ENCODE assay signal across 8 mouse cellular contexts in genomic region chr17:13006546-13006945, GRCm38 (mm10). TPM values are rescaled to one million over a fixed set of nuclear protein-coding genes. Genes with fewer than 3 reads are reported as not detected.
DNase-seq lines count a peak whose midpoint lies in the region; ATAC-seq and TF ChIP-seq lines count a peak whose summit lies in the region.
"Not testable (repeated sequence)": the region's sequence is repeated elsewhere in the genome, so short reads cannot be mapped to it uniquely, and the experiment has no call there.

TSS of gene Sod2 (plus strand) at chr17:13006846.

- peaks cover 13% of the 10 kb centered on the region for H3K36me3 ChIP-seq in G1E (replicated peaks)
- H3K36me3 ChIP-seq in embryonic facial prominence, embryonic 10.5 days (replicated peaks) = peaks cover 11% of the 10 kb centered on the region
- peaks cover 14% of the 10 kb centered on the region for H3K36me3 ChIP-seq in kidney, embryonic 15.5 days
- H3K36me3 ChIP-seq in limb, embryonic 11.5 days (ENCODE audit: control insufficient read depth, insufficient read depth, low read length); small intestine, adult 2 months (ENCODE audit: control insufficient read depth, insufficient read depth, low read length): not testable (repeated sequence)
- peaks cover 11% of the 10 kb centered on the region for H3K36me3 ChIP-seq in megakaryocyte, embryonic 14.5 days (replicated peaks; ENCODE audit: low read length)

- peak within 1 kb of the TSS; percentile 86 for H3K27ac ChIP-seq in embryonic facial prominence, embryonic 10.5 days (replicated peaks)
- peak within 1 kb of the TSS; percentile 96 for H3K27ac ChIP-seq in kidney, embryonic 15.5 days
- H3K27ac ChIP-seq in limb, embryonic 11.5 days (replicated peaks; ENCODE audit: low read depth, low read length) = 0 out of 2 replicates have a peak within 1 kb of the TSS, but pooled peaks have one; percentile 30
- H3K27ac ChIP-seq in small intestine, adult 2 months (ENCODE audit: insufficient read depth, low read depth, low read length) = peak within 1 kb of the TSS; percentile 33

- not testable (repeated sequence) for DNase-seq in G1E (ENCODE audit: low spot score); embryonic facial prominence, embryonic 10.5 days (ENCODE audit: low spot score); gastrocnemius, postnatal 10 days; heart, postnatal 14 days; limb, embryonic 11.5 days (ENCODE audit: low spot score)

- intact Hi-C loops in heart, postnatal 14 days (cut with DNase I) = not testable (repeated sequence)

- WGBS in embryonic facial prominence, embryonic 10.5 days = 93% methylated on average over 2 of the region's 2 CpGs
- 93% methylated on average over 2 of the region's 2 CpGs for WGBS in kidney, embryonic 15.5 days
- WGBS in limb, embryonic 11.5 days = 93% methylated on average over 2 of the region's 2 CpGs
- WGBS in small intestine, adult 2 months = 97% methylated on average over 2 of the region's 2 CpGs

- not testable (repeated sequence) for ATAC-seq in G1E (ENCODE audit: extremely low read depth, insufficient number of reproducible peaks, low FRiP score, poor library complexity, severe bottlenecking); kidney, embryonic 15.5 days (replicated peaks; ENCODE audit: low FRiP score); limb, embryonic 11.5 days (ENCODE audit: insufficient number of reproducible peaks, low FRiP score, low TSS enrichment, low read depth)

- not testable (repeated sequence) for H3K27me3 ChIP-seq in G1E (ENCODE audit: insufficient read depth, low read length); embryonic facial prominence, embryonic 10.5 days (replicated peaks; ENCODE audit: low read depth, poor library complexity, severe bottlenecking); kidney, embryonic 15.5 days; limb, embryonic 11.5 days (ENCODE audit: control insufficient read depth, insufficient read depth, low read length); megakaryocyte, embryonic 14.5 days (replicated peaks); small intestine, adult 2 months (ENCODE audit: control insufficient read depth, insufficient read depth, low read length)

- H3K4me1 ChIP-seq in G1E (ENCODE audit: insufficient read depth, low read depth, low read length) = peaks cover 18% of the 10 kb centered on the region
- H3K4me1 ChIP-seq in embryonic facial prominence, embryonic 10.5 days = peaks cover 16% of the 10 kb centered on the region
- H3K4me1 ChIP-seq in kidney, embryonic 15.5 days = peaks cover 16% of the 10 kb centered on the region
- H3K4me1 ChIP-seq in limb, embryonic 11.5 days (ENCODE audit: control insufficient read depth, insufficient read depth, low read length); small intestine, adult 2 months (ENCODE audit: control insufficient read depth, insufficient read depth, insufficient read length, low read length): not testable (repeated sequence)
- H3K4me1 ChIP-seq in megakaryocyte, embryonic 14.5 days = peaks cover 25% of the 10 kb centered on the region

- TF ChIP-seq CTCF in G1E (IDR thresholded peaks at IDR 0.05; ENCODE audit: low read depth, low read length); small intestine, adult 2 months (IDR thresholded peaks at IDR 0.05; ENCODE audit: extremely low read depth, insufficient read length, insufficient replicate concordance, low read depth, low read length): not testable (repeated sequence)

- H3K9ac ChIP-seq in kidney, embryonic 15.5 days = peak within 1 kb of the TSS; percentile 35
- 0 out of 2 replicates have a peak within 1 kb of the TSS, but pooled peaks have one; percentile 22 for H3K9ac ChIP-seq in limb, embryonic 11.5 days (ENCODE audit: low read length)

- peak within 1 kb of the TSS; percentile 89 for H3K4me3 ChIP-seq in G1E (ENCODE audit: low read depth, low read length)
- peak within 1 kb of the TSS; percentile 75 for H3K4me3 ChIP-seq in embryonic facial prominence, embryonic 10.5 days
- peak within 1 kb of the TSS; percentile 96 for H3K4me3 ChIP-seq in kidney, embryonic 15.5 days (replicated peaks)
- H3K4me3 ChIP-seq in limb, embryonic 11.5 days (ENCODE audit: low read depth, low read length) = peak within 1 kb of the TSS; percentile 55
- peak within 1 kb of the TSS; percentile 100 for H3K4me3 ChIP-seq in megakaryocyte, embryonic 14.5 days (replicated peaks)
- H3K4me3 ChIP-seq in small intestine, adult 2 months (ENCODE audit: low read depth, low read length) = peak within 1 kb of the TSS; percentile 78

- not testable (repeated sequence) for TF ChIP-seq POLR2A in small intestine, adult 2 months (IDR thresholded peaks at IDR 0.05; ENCODE audit: low read depth, low read length)

- H3K9me3 ChIP-seq in G1E (replicated peaks); embryonic facial prominence, embryonic 10.5 days; kidney, embryonic 15.5 days (replicated peaks); limb, embryonic 11.5 days (ENCODE audit: control insufficient read depth, low read length); megakaryocyte, embryonic 14.5 days: not testable (repeated sequence)

- H3K4me2 ChIP-seq in kidney, embryonic 15.5 days = peak within 1 kb of the TSS; percentile 84
- H3K4me2 ChIP-seq in limb, embryonic 11.5 days (ENCODE audit: low read depth, severe bottlenecking) = peak within 1 kb of the TSS; percentile 79

RNA-seq across cellular contexts. Expression of gene Sod2, which starts in this region (rescaled TPM):
- total RNA-seq in G1E (2014; fragmentation: Nextera tagmentation) = 107 and 144 TPM in 2 replicates
- 102 and 111 TPM in 2 replicates for total RNA-seq in G1E (2017)
- 407 and 592 TPM in 2 replicates for polyA plus RNA-seq in G1E (2012)
- 95.4 and 101 TPM in 2 replicates for polyA plus RNA-seq in embryonic facial prominence, embryonic 10.5 days (2016; fragmentation: Nextera tagmentation; extraction: Ambion mirVana)
- 100 to 1,000 TPM; 245 to 294 TPM for total RNA-seq in gastrocnemius, postnatal 10 days (2021)
- 100 to 1,000 TPM; 905 to 941 TPM for total RNA-seq in heart, postnatal 14 days (2021)
- 140 and 141 TPM in 2 replicates for polyA plus RNA-seq in kidney, embryonic 15.5 days (2015; fragmentation: Nextera tagmentation; extraction: Ambion mirVana)
- 101 and 106 TPM in 2 replicates for polyA plus RNA-seq in limb, embryonic 11.5 days (2014; fragmentation: Nextera tagmentation; extraction: Ambion mirVana)
- polyA plus RNA-seq in megakaryocyte, embryonic 14.5 days (2012; ENCODE audit: insufficient read depth, low replicate concordance) = 237 and 328 TPM in 2 replicates
- polyA plus RNA-seq in small intestine, adult 2 months (2012; rRNA removed) = 511 and 521 TPM in 2 replicates

Comparison
In these comparisons a context has a peak if more than half of its experiments do, and no peak if none do; other contexts are left out.
1. H3K27ac ChIP-seq: peak in every context shown above with its lines; median percentile 96 in kidney, embryonic 15.5 days; 86 in embryonic facial prominence, embryonic 10.5 days; 33 in small intestine, adult 2 months; 30 in limb, embryonic 11.5 days.